Mouse (Mus musculus): ENCODE results near the gene Nacad. TPM values are rescaled to one million over a fixed set of nuclear protein-coding genes. Genes with fewer than 3 reads are reported as not detected.

Gene Nacad
- polyA plus RNA-seq, 1 experiment, result 0.90 TPM

DNA sequence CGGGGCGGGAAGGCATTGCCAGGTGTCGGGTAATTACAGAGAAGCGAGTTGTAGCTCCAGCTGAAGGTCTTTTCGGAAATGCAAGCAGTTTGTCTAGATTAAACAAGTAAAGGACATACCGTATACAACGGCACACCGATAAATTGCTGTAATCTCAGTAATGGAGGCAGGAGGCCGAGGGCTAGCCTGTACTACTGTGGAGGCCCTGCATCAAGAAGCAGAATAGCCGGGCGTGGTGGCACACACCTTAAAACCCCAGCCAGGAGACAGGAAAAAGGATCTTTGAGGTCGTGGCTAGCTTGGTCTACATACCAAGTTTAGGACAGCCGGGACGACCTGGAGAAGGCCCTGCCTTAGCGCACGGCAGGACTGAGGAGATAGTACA is 20.5 kb upstream of the Nacad start:
- Histone ChIP-seq H3K9ac (ENCODE audit: low read depth, poor library complexity, severe bottlenecking) (peak overlapping the region; percentile 77), H3K9me3 (replicated peaks; ENCODE audit: control insufficient read depth, insufficient read depth, low read length, poor library complexity, severe bottlenecking) (no peaks in the 10 kb centered on the region)
- TF ChIP-seq POLR2A (IDR thresholded peaks at IDR 0.05; ENCODE audit: insufficient read depth, low read length) (no peak), EP300 (IDR thresholded peaks at IDR 0.05; ENCODE audit: insufficient read depth, low read depth, low read length) (no peak), CTCF (IDR thresholded peaks at IDR 0.05; ENCODE audit: low read depth, low read length) (no peak)

DNA sequence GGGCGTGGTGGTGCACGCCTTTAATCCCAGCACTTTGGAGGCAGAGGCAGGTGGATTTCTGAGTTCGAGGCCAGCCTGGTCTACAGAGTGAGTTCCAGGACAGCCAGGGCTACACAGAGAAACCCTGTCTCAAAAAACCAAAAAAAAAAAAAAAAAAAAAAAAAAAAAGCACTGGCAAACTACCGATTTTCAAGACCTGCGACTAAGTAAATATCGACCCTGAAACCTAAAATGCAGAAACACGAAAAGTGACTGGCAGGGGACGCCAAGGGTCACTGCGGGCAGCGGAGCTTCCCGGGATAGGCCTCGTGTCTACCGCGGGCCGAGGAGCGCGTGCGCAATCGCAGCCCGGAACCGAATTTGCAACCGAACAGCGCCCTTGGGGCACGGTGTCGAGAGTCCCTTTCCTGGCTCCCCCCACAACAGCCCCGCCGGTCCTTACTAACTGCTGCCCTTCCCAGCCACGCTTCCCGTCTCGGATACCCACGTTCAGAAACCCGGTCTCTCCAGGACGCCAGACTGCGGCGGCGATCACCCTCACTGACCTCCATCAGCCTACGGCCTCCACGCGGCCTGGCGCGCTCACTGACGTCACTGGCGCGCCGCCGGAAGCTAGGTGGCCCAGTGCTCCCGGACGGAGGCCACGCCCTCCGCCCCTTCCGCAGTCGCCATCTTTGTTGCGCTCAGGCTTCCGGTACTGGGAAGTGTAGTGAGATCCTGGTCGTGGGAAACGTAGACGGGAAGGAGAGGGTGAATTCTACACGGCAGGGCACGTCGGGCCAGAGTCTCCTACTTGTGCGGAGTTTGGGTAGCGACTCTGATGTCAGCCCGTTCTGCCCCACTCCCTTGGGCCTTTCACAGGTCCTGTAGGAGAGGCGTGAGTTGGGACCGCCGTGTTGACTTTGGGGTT is 19.9 kb upstream of the Nacad start, which contains the start of gene Tbrg4:
TSS of gene Tbrg4 (minus strand) at position 590 of the 910 bp plus-strand sequence.
- Histone ChIP-seq H3K4me1 (ENCODE audit: control insufficient read depth, insufficient read depth, low read length) (no peaks in the 10 kb centered on the region), H3K27me3 (ENCODE audit: control insufficient read depth, insufficient read depth, low read length, poor library complexity, severe bottlenecking) (no peaks in the 10 kb centered on the region), H3K4me3 (ENCODE audit: low read depth, low read length) (peak within 1 kb of the TSS; percentile 92), H3K9ac (ENCODE audit: low read depth, poor library complexity, severe bottlenecking) (peak within 1 kb of the TSS; percentile 77), H3K36me3 (ENCODE audit: control insufficient read depth, insufficient read depth, low read length, poor library complexity, severe bottlenecking) (peaks cover 40% of the 10 kb centered on the region), H3K27ac (ENCODE audit: insufficient read depth, low read length) (peak within 1 kb of the TSS; percentile 72), H3K9me3 (replicated peaks; ENCODE audit: control insufficient read depth, insufficient read depth, low read length, poor library complexity, severe bottlenecking) (no peaks in the 10 kb centered on the region)
- TF ChIP-seq CTCF (IDR thresholded peaks at IDR 0.05; ENCODE audit: low read depth, low read length) (no peak), EP300 (IDR thresholded peaks at IDR 0.05; ENCODE audit: insufficient read depth, low read depth, low read length) (no peak), POLR2A (IDR thresholded peaks at IDR 0.05; ENCODE audit: insufficient read depth, low read length) (no peak)

More for the DNA sequence above, 20.5 kb upstream of the Nacad start:
- H3K4me3 ChIP-seq (ENCODE audit: low read depth, low read length), result peak overlapping the region; percentile 91
- no peaks in the 10 kb centered on the region for H3K27me3 ChIP-seq (ENCODE audit: control insufficient read depth, insufficient read depth, low read length, poor library complexity, severe bottlenecking)
- H3K36me3 ChIP-seq (ENCODE audit: control insufficient read depth, insufficient read depth, low read length, poor library complexity, severe bottlenecking), result peaks cover 34% of the 10 kb centered on the region
- H3K27ac ChIP-seq (ENCODE audit: insufficient read depth, low read length), result peak overlapping the region; percentile 37
- H3K4me1 ChIP-seq (ENCODE audit: control insufficient read depth, insufficient read depth, low read length), result no peaks in the 10 kb centered on the region

DNA sequence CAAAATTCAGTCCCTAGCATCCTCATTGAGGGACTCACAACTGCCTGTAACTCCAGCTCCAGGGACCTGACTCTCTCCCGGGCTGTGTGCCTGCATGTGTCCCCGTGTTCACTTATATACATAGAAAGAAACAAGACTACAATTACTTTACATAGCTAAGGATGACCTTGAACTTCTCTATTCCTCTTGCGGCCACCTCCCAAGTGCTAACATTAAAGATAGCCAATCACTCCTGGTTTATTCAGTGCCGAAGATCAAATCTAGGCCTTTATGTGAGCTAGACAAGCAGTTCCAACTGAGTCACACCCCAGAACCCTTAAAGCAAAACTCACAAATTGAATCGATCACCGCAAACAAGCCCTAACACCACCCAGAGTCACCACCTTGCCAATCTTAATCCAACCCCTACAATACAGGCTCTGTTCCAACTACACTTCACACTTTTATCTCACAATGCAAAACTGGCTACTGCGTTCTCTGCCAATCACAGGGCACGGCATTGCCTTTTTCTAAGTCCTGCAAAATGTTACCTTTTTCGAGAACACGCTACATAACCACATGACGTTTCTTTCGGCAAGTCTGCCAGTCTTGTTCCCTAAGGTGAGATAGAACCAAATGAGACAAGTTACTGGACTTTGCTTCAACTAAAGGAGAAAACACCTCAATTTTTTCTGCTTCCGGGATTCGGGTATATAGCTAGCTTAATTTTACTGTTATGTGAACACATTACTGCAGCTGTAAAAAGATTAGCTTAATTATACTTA is 18.9 kb upstream of the Nacad start:
- no peaks in the 10 kb centered on the region for H3K4me1 ChIP-seq (ENCODE audit: control insufficient read depth, insufficient read depth, low read length)
- peak overlapping the region; percentile 72 for H3K27ac ChIP-seq (ENCODE audit: insufficient read depth, low read length)
- peak overlapping the region; percentile 92 for H3K4me3 ChIP-seq (ENCODE audit: low read depth, low read length)
- no peak for TF ChIP-seq POLR2A (IDR thresholded peaks at IDR 0.05; ENCODE audit: insufficient read depth, low read length)
- no peak for TF ChIP-seq EP300 (IDR thresholded peaks at IDR 0.05; ENCODE audit: insufficient read depth, low read depth, low read length)
- TF ChIP-seq CTCF (IDR thresholded peaks at IDR 0.05; ENCODE audit: low read depth, low read length), result no peak
- no peaks in the 10 kb centered on the region for H3K27me3 ChIP-seq (ENCODE audit: control insufficient read depth, insufficient read depth, low read length, poor library complexity, severe bottlenecking)
- no peaks in the 10 kb centered on the region for H3K9me3 ChIP-seq (replicated peaks; ENCODE audit: control insufficient read depth, insufficient read depth, low read length, poor library complexity, severe bottlenecking)
- H3K9ac ChIP-seq (ENCODE audit: low read depth, poor library complexity, severe bottlenecking), result peak overlapping the region; percentile 77
- H3K36me3 ChIP-seq (ENCODE audit: control insufficient read depth, insufficient read depth, low read length, poor library complexity, severe bottlenecking), result peaks cover 49% of the 10 kb centered on the region

- Histone ChIP-seq H3K9me3 (replicated peaks; ENCODE audit: control insufficient read depth, insufficient read depth, low read length, poor library complexity, severe bottlenecking) (no peaks in the 10 kb centered on the region), H3K27ac (ENCODE audit: insufficient read depth, low read length) (no peak overlapping the region), H3K4me1 (ENCODE audit: control insufficient read depth, insufficient read depth, low read length) (no peaks in the 10 kb centered on the region), H3K36me3 (ENCODE audit: control insufficient read depth, insufficient read depth, low read length, poor library complexity, severe bottlenecking) (peaks cover 60% of the 10 kb centered on the region), H3K9ac (ENCODE audit: low read depth, poor library complexity, severe bottlenecking) (peak overlapping the region; percentile 77), H3K27me3 (ENCODE audit: control insufficient read depth, insufficient read depth, low read length, poor library complexity, severe bottlenecking) (no peaks in the 10 kb centered on the region), H3K4me3 (ENCODE audit: low read depth, low read length) (peak overlapping the region; percentile 92)
- TF ChIP-seq EP300 (IDR thresholded peaks at IDR 0.05; ENCODE audit: insufficient read depth, low read depth, low read length), result no peak
- TF ChIP-seq POLR2A (IDR thresholded peaks at IDR 0.05; ENCODE audit: insufficient read depth, low read length), result no peak
- no peak for TF ChIP-seq CTCF (IDR thresholded peaks at IDR 0.05; ENCODE audit: low read depth, low read length)
Observed at GRCm38 (mm10) chr11:6623704-6624103, 17.9 kb upstream of the Nacad start.

GRCm38 (mm10) chr11:6615250-6616205 is 9.7 kb upstream of the Nacad start:
- H3K9me3 ChIP-seq (replicated peaks; ENCODE audit: control insufficient read depth, insufficient read depth, low read length, poor library complexity, severe bottlenecking), result no peaks in the 10 kb centered on the region
- no peak overlapping the region for H3K27ac ChIP-seq (ENCODE audit: insufficient read depth, low read length)
- H3K4me1 ChIP-seq (ENCODE audit: control insufficient read depth, insufficient read depth, low read length), result no peaks in the 10 kb centered on the region
- no peak overlapping the region for H3K9ac ChIP-seq (ENCODE audit: low read depth, poor library complexity, severe bottlenecking)
- no peak overlapping the region for H3K4me3 ChIP-seq (ENCODE audit: low read depth, low read length)
- no peaks in the 10 kb centered on the region for H3K27me3 ChIP-seq (ENCODE audit: control insufficient read depth, insufficient read depth, low read length, poor library complexity, severe bottlenecking)
- TF ChIP-seq POLR2A (IDR thresholded peaks at IDR 0.05; ENCODE audit: insufficient read depth, low read length), result no peak
- no peak for TF ChIP-seq EP300 (IDR thresholded peaks at IDR 0.05; ENCODE audit: insufficient read depth, low read depth, low read length)
- TF ChIP-seq CTCF (IDR thresholded peaks at IDR 0.05; ENCODE audit: low read depth, low read length), result no peak
- peaks cover 82% of the 10 kb centered on the region for H3K36me3 ChIP-seq (ENCODE audit: control insufficient read depth, insufficient read depth, low read length, poor library complexity, severe bottlenecking)
